Mouse (Mus musculus) brain, embryonic 14.5 days (tissue): ENCODE measurements at regions not wholly inside any gene's neighbourhood (a gene's known extent, or its start where the extent isn't known, plus 50 kb on each side); places are given as distances from the start of the nearest gene placed in this dataset.

Source experiments
- CTCF ChIP-seq: fragments of 200-500 bp; IDR thresholded peaks from 2 replicates; pipeline ENCODE4 v1.5.1; 2012; ENCODE audit warnings: inconsistent platforms, mild to moderate bottlenecking, moderate library complexity, borderline replicate concordance; ENCODE audit not compliant: insufficient read depth, insufficient read length; ENCODE audit errors: extremely low read depth
- POLR2A ChIP-seq: fragments of 200-500 bp; IDR thresholded peaks from 2 replicates; pipeline ENCODE4 v1.6.1; 2012; ENCODE audit warnings: mild to moderate bottlenecking, inconsistent platforms, borderline replicate concordance; ENCODE audit not compliant: poor library complexity, insufficient read depth, insufficient read length, severe bottlenecking; ENCODE audit errors: extremely low read depth

GRCm38 (mm10) chr16:77315354-77315753 is 286.5 kb downstream of the Gm11146 start:
- no peak for TF ChIP-seq CTCF
- TF ChIP-seq POLR2A = no peak
